Mouse (Mus musculus) lung, postnatal 0 days (tissue): ENCODE results near the gene Nr6a1.

Source experiments
- CTCF ChIP-seq: IDR thresholded peaks from 2 replicates; pipeline ENCODE4 v1.5.1; 2016; ENCODE audit warnings: antibody characterized with exemption, mild to moderate bottlenecking
- EP300 ChIP-seq: IDR thresholded peaks from 2 replicates; pipeline ENCODE4 v1.6.1; 2016; ENCODE audit warnings: antibody characterized with exemption, mild to moderate bottlenecking, control low read depth

DNA sequence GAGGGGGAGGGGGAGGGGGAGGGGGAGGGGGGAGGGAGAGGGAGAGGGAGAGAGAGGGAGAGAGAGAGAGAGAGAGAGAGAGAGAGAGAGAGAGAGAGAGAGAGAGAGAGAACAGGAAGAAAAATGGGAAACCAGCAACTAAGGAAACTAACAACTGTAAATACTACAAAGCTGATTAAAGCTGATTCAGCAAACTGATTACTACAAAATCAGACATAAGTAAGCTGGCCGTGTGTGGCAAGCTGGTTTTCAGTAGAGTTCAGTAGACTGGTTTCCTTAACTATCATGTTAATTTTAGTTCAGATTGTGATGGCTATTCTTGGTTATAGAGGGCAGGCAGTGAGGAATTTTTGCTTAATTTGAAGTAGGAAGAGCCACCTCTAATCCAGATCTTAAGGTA lies 18.9 kb downstream of the Nr6a1 start:
- no peak for TF ChIP-seq CTCF
- TF ChIP-seq EP300: no peak
